Mouse (Mus musculus) megakaryocyte, embryonic 14.5 days (primary cell): ENCODE data around the gene Pmel. TPM values are rescaled to one million over a fixed set of nuclear protein-coding genes. Genes with fewer than 3 reads are reported as not detected.

Experiments used
- H3K27me3 ChIP-seq: replicated peaks from 2 replicates; pipeline ENCODE3; 2012; ENCODE audit warnings: inconsistent platforms
- H3K36me3 ChIP-seq: replicated peaks from 2 replicates; pipeline ENCODE3; 2012; ENCODE audit warnings: low read length, inconsistent platforms, mixed read lengths
- H3K4me1 ChIP-seq: 2 replicates; pipeline ENCODE4 v1.6.1; 2012; ENCODE audit warnings: inconsistent platforms
- H3K4me3 ChIP-seq: replicated peaks from 2 replicates; pipeline ENCODE3; 2012; ENCODE audit warnings: moderate library complexity, mild to moderate bottlenecking, inconsistent platforms
- H3K9me3 ChIP-seq: 2 replicates; pipeline ENCODE4 v1.6.1; 2012; ENCODE audit warnings: inconsistent platforms
- FLI1 ChIP-seq: IDR thresholded peaks from 2 replicates; pipeline ENCODE4 v1.6.1; 2012; ENCODE audit warnings: low read length, inconsistent platforms, mixed read lengths
- GATA1 ChIP-seq: IDR thresholded peaks from 3 replicates; pipeline ENCODE4 v1.6.1; 2012; ENCODE audit warnings: mixed read lengths, low read length, inconsistent platforms, borderline replicate concordance
- polyA plus RNA-seq: library from polyadenylated mRNA; stranded (reverse); fragments of >175 nt; gene quantifications from 2 replicates; pipeline ENCODE4 v1.2.3, GENCODE M21; 2012; ENCODE audit warnings: low replicate concordance; ENCODE audit not compliant: insufficient read depth

Gene Pmel
- polyA plus RNA-seq, result 0.20 TPM in 1 of 2 replicates, not detected in the other

DNA sequence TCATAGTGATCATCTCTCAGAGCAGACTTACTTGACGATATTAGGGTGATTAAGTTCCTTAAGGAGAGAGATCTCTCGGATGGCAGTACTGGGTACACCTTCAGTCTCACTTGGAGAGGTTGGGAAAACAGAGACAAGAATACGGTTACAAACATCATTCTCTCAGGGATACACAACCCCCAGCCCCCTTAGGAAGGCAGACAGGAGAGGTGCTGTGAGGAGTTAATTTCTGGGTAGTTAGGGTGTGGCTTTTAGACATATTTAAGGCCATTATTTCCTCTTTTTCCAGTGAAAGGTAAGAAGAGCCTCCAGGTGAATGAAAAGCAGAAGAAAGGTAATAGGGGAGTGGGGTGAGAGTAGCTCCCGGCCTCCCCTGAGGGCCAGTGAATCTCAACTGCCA, at the start of gene Pmel:
Pmel (plus strand) TSS at position 301 of the 400 bp plus-strand sequence.
- Histone ChIP-seq H3K9me3 (no peaks in the 10 kb centered on the region), H3K4me1 (peaks cover 50% of the 10 kb centered on the region), H3K27me3 (no peaks in the 10 kb centered on the region), H3K4me3 (peak within 1 kb of the TSS; percentile 96), H3K36me3 (peaks cover 43% of the 10 kb centered on the region)
- no peak for TF ChIP-seq FLI1
- no peak for TF ChIP-seq GATA1

GRCm38 (mm10) chr10:128655254-128655653, 48.7 kb upstream of the Pmel start:
- H3K27me3 ChIP-seq, result peaks cover 54% of the 10 kb centered on the region

DNA sequence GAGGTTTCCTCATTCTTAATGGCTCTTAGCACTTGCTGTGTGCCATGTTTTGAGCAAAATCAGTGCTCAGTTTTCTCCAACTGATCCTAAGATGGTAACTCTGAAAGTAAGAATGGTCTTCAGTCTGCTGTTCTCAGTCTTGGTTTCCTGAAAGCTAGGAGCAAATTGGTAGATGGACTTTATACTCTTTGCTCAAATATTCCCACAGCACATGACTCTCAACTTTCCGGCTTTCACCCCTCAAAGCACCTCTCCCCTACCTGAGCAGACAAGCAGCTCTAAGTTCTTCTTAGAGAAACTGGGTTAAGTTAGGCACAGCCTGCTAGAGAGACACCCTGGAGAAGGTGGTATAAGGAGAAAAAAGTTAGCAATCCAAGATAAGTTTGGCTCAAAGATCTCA, 47.3 kb upstream of the Pmel start:
- TF ChIP-seq GATA1 (no peak), FLI1 (no peak)
- H3K27me3 ChIP-seq, result peaks cover 61% of the 10 kb centered on the region

More at GRCm38 (mm10) chr10:128655254-128655653, 48.7 kb upstream of the Pmel start:
- H3K9me3 ChIP-seq, result no peaks in the 10 kb centered on the region
- no peak for TF ChIP-seq FLI1
- TF ChIP-seq GATA1, result no peak
- H3K4me3 ChIP-seq, result no peak overlapping the region
- no peaks in the 10 kb centered on the region for H3K36me3 ChIP-seq
- H3K4me1 ChIP-seq, result peaks cover 9% of the 10 kb centered on the region

GRCm38 (mm10) chr10:128657844-128658243, 46.2 kb upstream of the Pmel start:
- no peaks in the 10 kb centered on the region for H3K36me3 ChIP-seq
- H3K4me1 ChIP-seq, result peaks cover 14% of the 10 kb centered on the region
- no peak overlapping the region for H3K4me3 ChIP-seq
- peaks cover 64% of the 10 kb centered on the region for H3K27me3 ChIP-seq
- no peaks in the 10 kb centered on the region for H3K9me3 ChIP-seq
- TF ChIP-seq GATA1 (no peak), FLI1 (no peak)

More for the DNA sequence above, 47.3 kb upstream of the Pmel start:
- Histone ChIP-seq H3K4me1 (peaks cover 9% of the 10 kb centered on the region), H3K4me3 (no peak overlapping the region), H3K36me3 (no peaks in the 10 kb centered on the region), H3K9me3 (no peaks in the 10 kb centered on the region)

DNA sequence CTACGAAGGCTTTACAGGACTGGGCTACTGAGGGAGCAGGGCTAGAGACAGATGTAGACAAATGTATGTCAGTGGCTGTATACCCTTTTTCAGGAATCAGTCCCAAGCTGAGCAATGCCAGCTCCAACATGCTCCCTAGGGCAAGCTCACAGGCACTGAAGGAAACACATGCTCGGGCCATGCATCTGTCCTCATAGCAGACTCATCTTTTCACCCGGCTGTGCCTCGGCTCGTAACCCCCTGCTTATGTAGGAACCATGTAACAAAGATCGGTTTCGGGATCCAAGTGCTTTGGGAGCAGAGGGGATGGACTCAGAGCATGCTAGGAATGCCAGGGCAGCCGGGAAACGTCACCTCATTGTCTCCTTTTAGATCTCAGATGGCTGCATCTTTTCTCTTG, 44.5 kb upstream of the Pmel start:
- Histone ChIP-seq H3K4me3 (no peak overlapping the region), H3K27me3 (peaks cover 60% of the 10 kb centered on the region), H3K9me3 (no peaks in the 10 kb centered on the region), H3K36me3 (no peaks in the 10 kb centered on the region), H3K4me1 (peaks cover 29% of the 10 kb centered on the region)
- no peak for TF ChIP-seq FLI1
- no peak for TF ChIP-seq GATA1

DNA sequence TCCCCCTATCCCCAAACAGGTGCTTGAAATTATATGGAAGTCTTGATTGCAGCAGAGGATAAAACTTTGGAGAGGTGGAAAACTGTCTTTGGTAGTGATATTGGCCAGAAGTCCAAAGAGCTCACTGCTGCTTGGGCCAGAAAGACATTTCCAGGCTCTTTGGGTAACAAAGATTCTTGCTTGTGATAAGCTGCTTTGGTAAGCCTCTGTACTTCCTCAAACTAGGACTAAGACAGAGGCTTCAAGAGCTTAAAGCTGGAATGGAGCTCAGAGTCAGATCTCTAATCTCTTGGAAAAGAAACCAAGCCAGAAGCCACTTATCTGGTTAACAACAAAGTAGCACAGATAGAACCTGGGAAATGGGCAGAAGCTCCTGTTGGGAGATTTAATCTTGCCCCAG, 41.5 kb upstream of the Pmel start:
- peaks cover 7% of the 10 kb centered on the region; the same call in 1 of the 2 replicates for H3K9me3 ChIP-seq
- H3K36me3 ChIP-seq, result no peaks in the 10 kb centered on the region
- H3K4me1 ChIP-seq, result peaks cover 23% of the 10 kb centered on the region
- TF ChIP-seq GATA1 (no peak), FLI1 (no peak)
- no peak overlapping the region for H3K4me3 ChIP-seq
- H3K27me3 ChIP-seq, result peaks cover 64% of the 10 kb centered on the region

DNA sequence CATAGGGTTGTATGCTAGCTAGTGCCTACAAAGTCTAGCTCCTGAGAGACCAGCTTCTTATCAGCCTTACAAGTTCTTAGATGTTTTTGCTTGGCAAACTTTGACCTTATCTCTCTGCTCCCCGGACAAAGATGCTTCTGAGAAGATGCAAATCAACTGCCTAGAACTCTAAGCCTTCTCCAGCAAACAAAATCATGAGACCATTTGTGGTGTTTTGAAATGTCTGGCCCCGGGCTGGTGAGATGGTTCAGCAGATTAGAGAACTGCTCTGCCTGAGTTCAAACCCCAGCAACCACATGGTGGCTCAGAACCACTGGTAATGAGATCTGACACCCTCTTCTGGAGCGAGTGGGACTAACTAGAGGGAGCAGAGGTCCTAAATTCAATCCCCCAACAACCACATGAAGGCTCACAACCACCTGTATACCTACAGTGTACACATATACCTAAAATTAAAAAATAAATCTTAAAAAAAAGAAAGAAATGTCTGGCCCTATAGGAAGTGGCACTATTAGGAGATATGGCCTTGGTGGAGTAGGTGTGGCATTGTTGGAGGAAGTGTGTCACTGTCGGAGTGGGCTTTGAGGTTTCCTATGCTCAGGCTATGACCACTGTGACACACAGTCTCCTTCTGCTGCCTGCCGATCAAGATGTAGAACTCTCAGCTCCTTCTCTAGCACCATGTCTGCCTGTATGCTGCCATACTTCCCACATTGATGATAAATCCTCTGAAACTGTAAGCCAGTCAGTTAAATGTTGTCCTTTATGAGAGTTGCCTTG, 40.4 kb upstream of the Pmel start:
- no peak for TF ChIP-seq FLI1
- no peak for TF ChIP-seq GATA1
- no peaks in the 10 kb centered on the region for H3K36me3 ChIP-seq
- H3K27me3 ChIP-seq, result peaks cover 69% of the 10 kb centered on the region
- no peak overlapping the region for H3K4me3 ChIP-seq
- peaks cover 26% of the 10 kb centered on the region for H3K4me1 ChIP-seq
- H3K9me3 ChIP-seq, result peaks cover 7% of the 10 kb centered on the region; the same call in 1 of the 2 replicates

GRCm38 (mm10) chr10:128664808-128665207, 39.2 kb upstream of the Pmel start:
- Histone ChIP-seq H3K27me3 (peaks cover 69% of the 10 kb centered on the region), H3K4me1 (peaks cover 35% of the 10 kb centered on the region), H3K36me3 (no peaks in the 10 kb centered on the region), H3K9me3 (peaks cover 7% of the 10 kb centered on the region; the same call in 1 of the 2 replicates), H3K4me3 (no peak overlapping the region)
- TF ChIP-seq GATA1 (no peak), FLI1 (no peak)

DNA sequence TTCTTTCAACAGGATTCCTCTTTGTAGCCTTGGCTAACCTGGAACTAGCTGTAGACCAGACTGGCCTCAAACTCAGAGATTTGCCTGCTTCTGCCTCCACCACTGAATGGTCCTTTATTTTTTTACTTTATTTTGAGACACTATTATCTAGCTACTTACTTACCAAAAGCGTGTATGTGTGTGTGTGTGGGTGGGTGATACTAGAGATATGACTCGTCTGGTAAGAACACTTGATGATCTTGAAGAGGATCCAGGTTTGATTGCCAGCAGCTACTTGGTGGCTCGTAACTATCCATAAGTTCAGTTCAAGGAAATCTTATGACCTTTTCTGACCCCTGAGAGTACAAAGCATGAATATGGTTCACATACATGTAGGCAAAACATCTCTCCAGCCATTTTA, 38.7 kb upstream of the Pmel start:
- Histone ChIP-seq H3K9me3 (peaks cover 7% of the 10 kb centered on the region; the same call in 1 of the 2 replicates), H3K27me3 (peaks cover 69% of the 10 kb centered on the region), H3K36me3 (no peaks in the 10 kb centered on the region), H3K4me1 (peaks cover 35% of the 10 kb centered on the region), H3K4me3 (no peak overlapping the region)
- no peak for TF ChIP-seq GATA1
- TF ChIP-seq FLI1, result no peak

GRCm38 (mm10) chr10:128665806-128666205, 38.2 kb upstream of the Pmel start:
- Histone ChIP-seq H3K4me1 (peaks cover 35% of the 10 kb centered on the region), H3K4me3 (no peak overlapping the region), H3K9me3 (peaks cover 7% of the 10 kb centered on the region; the same call in 1 of the 2 replicates), H3K27me3 (peaks cover 69% of the 10 kb centered on the region), H3K36me3 (no peaks in the 10 kb centered on the region)
- TF ChIP-seq GATA1 (no peak), FLI1 (no peak)
